7 mouse cellular contexts compared by ENCODE assay signal in the genomic region with DNA sequence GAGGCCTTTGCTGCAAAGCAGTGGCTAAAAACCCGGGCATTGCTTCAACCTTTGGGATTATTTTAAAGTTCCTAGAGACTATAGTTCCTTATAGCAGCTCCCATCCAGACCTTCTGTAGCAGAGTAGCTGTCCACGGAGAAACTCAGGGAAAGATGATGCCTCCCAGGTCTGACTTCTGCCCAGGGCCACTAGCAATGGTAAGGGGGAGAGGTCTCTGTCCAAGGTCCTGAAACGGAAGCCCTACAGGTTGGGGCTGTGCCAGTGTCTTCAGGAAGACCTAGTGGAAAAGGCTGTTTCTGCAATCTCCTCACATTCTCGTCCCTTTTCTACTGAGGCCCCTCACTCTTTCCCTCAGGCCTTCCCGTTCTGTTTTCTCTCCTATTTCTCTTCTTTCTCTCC.
DNase-seq lines count a peak whose midpoint lies in the region; ATAC-seq lines count a peak whose summit lies in the region.

No protein-coding gene starts in this region.

- H3K27ac ChIP-seq in kidney, embryonic 14.5 days (ENCODE audit: low read depth, low read length), result no peak overlapping the region

- peak; percentile 28 for DNase-seq in kidney, adult 9 months
- DNase-seq in adipocyte (ENCODE audit: low spot score), result peak; percentile 63
- peak; percentile 35 for DNase-seq in ovary, postnatal 10 days (ENCODE audit: low spot score)
- no peak for DNase-seq in frontal cortex, postnatal 36 days (ENCODE audit: low spot score in 2 of 2)
- DNase-seq in right cerebral cortex, postnatal 14 days, result no peak

- H3K4me2 ChIP-seq in kidney, embryonic 14.5 days (replicated peaks; ENCODE audit: low read depth, low read length), result no peak overlapping the region

- H3K9ac ChIP-seq in kidney, embryonic 14.5 days (ENCODE audit: low read depth, low read length), result no peak overlapping the region

- H3K4me3 ChIP-seq in kidney, embryonic 14.5 days (ENCODE audit: low read length), result no peak overlapping the region

- 14% methylated on average over 5 of the region's 5 CpGs for whole genome bisulfite sequencing in kidney, embryonic 14.5 days

- H3K27me3 ChIP-seq in kidney, embryonic 14.5 days (ENCODE audit: control insufficient read depth, insufficient read depth, low read length), result peaks cover 26% of the 10 kb centered on the region

- no peaks in the 10 kb centered on the region for H3K36me3 ChIP-seq in kidney, embryonic 14.5 days (ENCODE audit: control insufficient read depth, insufficient read depth, low read length)

- no peaks in the 10 kb centered on the region for H3K4me1 ChIP-seq in kidney, embryonic 14.5 days (ENCODE audit: control insufficient read depth, insufficient read depth, low read length)

- H3K9me3 ChIP-seq in kidney, embryonic 14.5 days (ENCODE audit: control insufficient read depth, low read length), result no peaks in the 10 kb centered on the region; the same call in 1 of the 2 replicates

- ATAC-seq in kidney, embryonic 14.5 days (ENCODE audit: low FRiP score, low TSS enrichment), result no peak
- peak; percentile 32 to 49; a peak in 2 of 4 replicates for ATAC-seq in hematopoietic stem cell, adult 5-6 weeks (replicated peaks in 1 of 2; ENCODE audit: insufficient read depth in 1 of 2, low FRiP score in 2 of 2, low TSS enrichment in 1 of 2, low read depth in 1 of 2, poor library complexity in 2 of 2, severe bottlenecking in 2 of 2)

Comparison
In these comparisons a context has a peak if more than half of its experiments do, and no peak if none do; other contexts are left out.
1. DNase-seq: peak in kidney, adult 9 months (single experiment), adipocyte (single experiment) and ovary, postnatal 10 days (single experiment); none in frontal cortex, postnatal 36 days (0 of 2) and right cerebral cortex, postnatal 14 days (single experiment).